In the genomic region with DNA sequence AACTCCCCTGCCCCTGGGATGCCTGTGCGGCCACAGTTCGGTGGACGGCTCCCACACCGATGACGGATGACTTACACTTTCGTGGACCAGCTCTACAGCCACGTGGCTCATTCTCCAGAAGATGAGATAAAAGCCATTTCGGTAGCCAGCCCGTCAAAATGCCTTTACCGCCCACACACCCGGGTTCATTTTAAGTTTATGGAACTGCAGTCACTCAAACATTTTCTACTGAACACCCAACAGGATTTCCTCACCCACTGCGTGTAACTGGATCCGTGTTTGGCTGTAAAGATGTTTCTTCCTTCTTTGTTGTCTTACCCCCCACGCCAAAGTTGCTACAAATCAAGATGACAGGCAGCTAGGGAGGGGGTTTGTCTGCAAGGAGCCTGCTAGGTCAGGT, we compare ENCODE assay signal across 20 mouse cellular contexts. TPM values are rescaled to one million over a fixed set of nuclear protein-coding genes. Genes with fewer than 3 reads are reported as not detected.
DNase-seq lines count a peak whose midpoint lies in the region; ATAC-seq and TF ChIP-seq lines count a peak whose summit lies in the region.
"Had no signal": no experiment of that assay in that cellular context is flagged by ENCODE, and none has a peak within 500 bp of the region (broad histone marks: within the 10 kb centered on the region; RNA-seq: fewer than 3 reads in every experiment).

No protein-coding gene starts in this region.

- peaks cover 14% of the 10 kb centered on the region; the same call in 1 of the 2 replicates for H3K4me1 ChIP-seq in kidney, embryonic 15.5 days
- peaks cover 21% of the 10 kb centered on the region for H3K4me1 ChIP-seq in small intestine, adult 2 months (ENCODE audit: control insufficient read depth, insufficient read depth, insufficient read length, low read length)
- H3K4me1 ChIP-seq in forebrain, postnatal 0 days (ENCODE audit: insufficient read depth) = no peaks in the 10 kb centered on the region

- H3K4me3 ChIP-seq in kidney, embryonic 15.5 days (replicated peaks) = no peak overlapping the region
- no peak overlapping the region for H3K4me3 ChIP-seq in small intestine, adult 2 months (ENCODE audit: low read depth, low read length)
- H3K4me3 ChIP-seq in forebrain, postnatal 0 days (ENCODE audit: low read depth, low read length) = no peak overlapping the region
- H3K4me3 ChIP-seq: embryonic facial prominence, embryonic 10.5 days; gastrocnemius, adult 2 months; layer of hippocampus, adult 2 months; midbrain, embryonic 13.5 days had no signal

- no peaks in the 10 kb centered on the region for H3K9me3 ChIP-seq in kidney, embryonic 15.5 days (replicated peaks)
- H3K9me3 ChIP-seq in forebrain, postnatal 0 days (ENCODE audit: low read length) = no peaks in the 10 kb centered on the region
- H3K9me3 ChIP-seq: embryonic facial prominence, embryonic 10.5 days; midbrain, embryonic 13.5 days had no signal

- whole genome bisulfite sequencing in kidney, embryonic 15.5 days = 13% methylated on average over 14 of the region's 14 CpGs
- 65% methylated on average over 14 of the region's 14 CpGs for WGBS in small intestine, adult 2 months
- WGBS in forebrain, postnatal 0 days = 85% methylated on average over 14 of the region's 14 CpGs

- no peak for TF ChIP-seq CTCF in small intestine, adult 2 months (IDR thresholded peaks at IDR 0.05; ENCODE audit: extremely low read depth, insufficient read length, insufficient replicate concordance, low read depth, low read length)
- TF ChIP-seq CTCF in forebrain, postnatal 0 days (IDR thresholded peaks at IDR 0.05; ENCODE audit: low read depth) = no peak

- no peak overlapping the region for H3K27ac ChIP-seq in kidney, embryonic 15.5 days
- H3K27ac ChIP-seq in small intestine, adult 2 months (ENCODE audit: insufficient read depth, low read depth, low read length) = peak overlapping the region; percentile 88; the same call in 1 of the 2 replicates
- no peak overlapping the region for H3K27ac ChIP-seq in forebrain, postnatal 0 days (ENCODE audit: low read depth, low read length)
- H3K27ac ChIP-seq: embryonic facial prominence, embryonic 10.5 days; gastrocnemius, adult 2 months; layer of hippocampus, adult 2 months; midbrain, embryonic 13.5 days; stomach, postnatal 0 days had no signal

- H3K36me3 ChIP-seq in kidney, embryonic 15.5 days = no peaks in the 10 kb centered on the region
- peaks cover 23% of the 10 kb centered on the region for H3K36me3 ChIP-seq in small intestine, adult 2 months (ENCODE audit: control insufficient read depth, insufficient read depth, low read length)
- H3K36me3 ChIP-seq in forebrain, postnatal 0 days (ENCODE audit: insufficient read depth) = no peaks in the 10 kb centered on the region
- H3K36me3 ChIP-seq: embryonic facial prominence, embryonic 10.5 days; midbrain, embryonic 13.5 days had no signal

- TF ChIP-seq POLR2A in small intestine, adult 2 months (IDR thresholded peaks at IDR 0.05; ENCODE audit: low read depth, low read length) = no peak

- no peak for ATAC-seq in kidney, embryonic 15.5 days (replicated peaks; ENCODE audit: low FRiP score)
- ATAC-seq in activated CD4-positive, CD25-positive, alpha-beta regulatory T cell, adult 4 months = peak; percentile 29
- ATAC-seq in forebrain, postnatal 0 days = no peak
- ATAC-seq: midbrain, embryonic 13.5 days had no signal

- H3K27me3 ChIP-seq in kidney, embryonic 15.5 days = peaks cover 41% of the 10 kb centered on the region
- no peaks in the 10 kb centered on the region for H3K27me3 ChIP-seq in small intestine, adult 2 months (ENCODE audit: control insufficient read depth, insufficient read depth, low read length)
- H3K27me3 ChIP-seq in forebrain, postnatal 0 days (ENCODE audit: insufficient read depth, low read length) = peaks cover 12% of the 10 kb centered on the region

- DNase-seq in kidney, adult 9 months = no peak
- DNase-seq in urinary bladder, postnatal 14 days (ENCODE audit: low spot score) = peak; percentile 49
- no peak for DNase-seq in urinary bladder, postnatal 10 days (ENCODE audit: low spot score)
- no peak for DNase-seq in forebrain, postnatal 0 days
- DNase-seq in adrenal gland, adult 2 months = no peak
- DNase-seq: B cell, adult 2 months; cerebellum, adult 9-10 months; gastrocnemius, adult 2 months; heart, adult 11 months; left cerebral cortex, postnatal 4 days; liver; lung, postnatal 10 days; thymus, postnatal 14 days had no signal

- H3K9ac ChIP-seq in kidney, embryonic 15.5 days = no peak overlapping the region
- H3K9ac ChIP-seq in forebrain, postnatal 0 days = no peak overlapping the region
- H3K9ac ChIP-seq: midbrain, embryonic 13.5 days had no signal

- H3K4me2 ChIP-seq in kidney, embryonic 15.5 days = 0 out of 2 replicates have a peak overlapping the region, but pooled peaks have one; percentile 9
- H3K4me2 ChIP-seq in forebrain, postnatal 0 days (ENCODE audit: low read depth) = no peak overlapping the region
- H3K4me2 ChIP-seq: midbrain, embryonic 13.5 days had no signal

RNA-seq across cellular contexts. Expression of gene Galnt6, which starts 5.7 kb away (rescaled TPM):
- polyA plus RNA-seq in kidney, embryonic 15.5 days (2015; fragmentation: Nextera tagmentation; extraction: Ambion mirVana) = 1.0 and 2.4 TPM in 2 replicates
- polyA plus RNA-seq in activated CD4-positive, CD25-positive, alpha-beta regulatory T cell, adult 4 months (2017; shearing (Covaris generic)) = 10 to 100 TPM; 52.5 to 78.9 TPM
- 35.2 and 73.0 TPM in 2 replicates for polyA plus RNA-seq in small intestine, adult 2 months (2012; rRNA removed)
- total RNA-seq in forebrain, postnatal 0 days (2014; rRNA removed) = 0.77 and 1.5 TPM in 2 replicates
- polyA plus RNA-seq in forebrain, postnatal 0 days (2015; fragmentation: Nextera tagmentation; extraction: Ambion mirVana) = 0.24 and 0.47 TPM in 2 replicates
- 1 to 10 TPM; 5.1 to 7.6 TPM for total RNA-seq in adrenal gland, adult 2 months (2021)
- 1.2 and 1.3 TPM in 2 replicates for polyA plus RNA-seq in adrenal gland, adult 2 months (2012; rRNA removed)
- polyA plus RNA-seq: midbrain, embryonic 13.5 days had no signal

RNA-seq across cellular contexts. Expression of gene Cela1, which starts 35.8 kb away (rescaled TPM):
- polyA plus RNA-seq in kidney, embryonic 15.5 days (2015; fragmentation: Nextera tagmentation; extraction: Ambion mirVana) = 16.5 and 18.3 TPM in 2 replicates
- 10 to 100 TPM in 1 of 2 experiments, 1 to 10 TPM in 1; 6.7 to 10.3 TPM for polyA plus RNA-seq in activated CD4-positive, CD25-positive, alpha-beta regulatory T cell, adult 4 months (2017; shearing (Covaris generic))
- 55.9 and 26,246 TPM in 2 replicates for polyA plus RNA-seq in small intestine, adult 2 months (2012; rRNA removed)
- 0.62 and 5.1 TPM in 2 replicates for total RNA-seq in forebrain, postnatal 0 days (2014; rRNA removed)
- polyA plus RNA-seq in forebrain, postnatal 0 days (2015; fragmentation: Nextera tagmentation; extraction: Ambion mirVana) = 0.81 and 1.2 TPM in 2 replicates
- 10 to 100 TPM; 54.0 to 86.4 TPM for total RNA-seq in adrenal gland, adult 2 months (2021)
- 83.5 and 83.8 TPM in 2 replicates for polyA plus RNA-seq in adrenal gland, adult 2 months (2012; rRNA removed)
- total RNA-seq: gastrocnemius, adult 2 months had no signal

RNA-seq across cellular contexts. Expression of gene Slc4a8, which starts 38.0 kb away (rescaled TPM):
- 9.6 and 9.9 TPM in 2 replicates for polyA plus RNA-seq in kidney, embryonic 15.5 days (2015; fragmentation: Nextera tagmentation; extraction: Ambion mirVana)
- 10 to 100 TPM in 1 of 2 experiments, 1 to 10 TPM in 1; 8.6 to 10.2 TPM for polyA plus RNA-seq in activated CD4-positive, CD25-positive, alpha-beta regulatory T cell, adult 4 months (2017; shearing (Covaris generic))
- 0.51 and 0.98 TPM in 2 replicates for polyA plus RNA-seq in small intestine, adult 2 months (2012; rRNA removed)
- total RNA-seq in forebrain, postnatal 0 days (2014; rRNA removed) = 17.8 and 38.3 TPM in 2 replicates
- 30.3 and 31.2 TPM in 2 replicates for polyA plus RNA-seq in forebrain, postnatal 0 days (2015; fragmentation: Nextera tagmentation; extraction: Ambion mirVana)
- total RNA-seq in adrenal gland, adult 2 months (2021) = 1 to 10 TPM; 5.0 to 7.5 TPM
- polyA plus RNA-seq in adrenal gland, adult 2 months (2012; rRNA removed) = 1.5 and 1.8 TPM in 2 replicates

RNA-seq across cellular contexts. Expression of gene Bin2, which starts 54.2 kb away (rescaled TPM):
- 2.6 and 3.2 TPM in 2 replicates for polyA plus RNA-seq in kidney, embryonic 15.5 days (2015; fragmentation: Nextera tagmentation; extraction: Ambion mirVana)
- polyA plus RNA-seq in activated CD4-positive, CD25-positive, alpha-beta regulatory T cell, adult 4 months (2017; shearing (Covaris generic)) = 100 to 1,000 TPM; 348 to 423 TPM
- polyA plus RNA-seq in small intestine, adult 2 months (2012; rRNA removed) = 6.6 and 13.0 TPM in 2 replicates
- total RNA-seq in forebrain, postnatal 0 days (2014; rRNA removed) = 1.4 and 1.6 TPM in 2 replicates
- 0.58 and 1.4 TPM in 2 replicates for polyA plus RNA-seq in forebrain, postnatal 0 days (2015; fragmentation: Nextera tagmentation; extraction: Ambion mirVana)
- total RNA-seq in adrenal gland, adult 2 months (2021) = 1 to 10 TPM; 3.1 to 4.2 TPM
- polyA plus RNA-seq in adrenal gland, adult 2 months (2012; rRNA removed) = 2.8 and 3.7 TPM in 2 replicates

Comparison
In these comparisons a context has a peak if more than half of its experiments do, and no peak if none do; other contexts are left out.
1. RNA of gene Galnt6, which starts 5.7 kb away (polyA plus RNA-seq): 52.5 to 78.9 TPM in activated CD4-positive, CD25-positive, alpha-beta regulatory T cell, adult 4 months and 35.2 to 73.0 TPM in small intestine, adult 2 months; 1.0 to 2.4 TPM in kidney, embryonic 15.5 days, 1.2 to 1.3 TPM in adrenal gland, adult 2 months and 0.24 to 0.47 TPM in forebrain, postnatal 0 days; every median in the first group is over 10 times any median in the second.